Mouse (Mus musculus) spleen, adult 10 weeks (tissue): ENCODE measurements around the gene Cdh3. TPM values are rescaled to one million over a fixed set of nuclear protein-coding genes. Genes with fewer than 3 reads are reported as not detected.

Source experiments
- polyA plus RNA-seq: library from polyadenylated mRNA; stranded (reverse); fragments of 350-450 nt; fragmentation: Illumina TruSeq; extraction: RNeasy Lipid Tissue Mini Kit (QIAGEN cat#74804); gene quantifications from one replicate; pipeline ENCODE4 v1.2.3, GENCODE M21; 2015; ENCODE audit warnings: low replicate concordance; ENCODE audit not compliant: insufficient read depth

The Cdh3 gene
- polyA plus RNA-seq, result 0.97 TPM

DNA sequence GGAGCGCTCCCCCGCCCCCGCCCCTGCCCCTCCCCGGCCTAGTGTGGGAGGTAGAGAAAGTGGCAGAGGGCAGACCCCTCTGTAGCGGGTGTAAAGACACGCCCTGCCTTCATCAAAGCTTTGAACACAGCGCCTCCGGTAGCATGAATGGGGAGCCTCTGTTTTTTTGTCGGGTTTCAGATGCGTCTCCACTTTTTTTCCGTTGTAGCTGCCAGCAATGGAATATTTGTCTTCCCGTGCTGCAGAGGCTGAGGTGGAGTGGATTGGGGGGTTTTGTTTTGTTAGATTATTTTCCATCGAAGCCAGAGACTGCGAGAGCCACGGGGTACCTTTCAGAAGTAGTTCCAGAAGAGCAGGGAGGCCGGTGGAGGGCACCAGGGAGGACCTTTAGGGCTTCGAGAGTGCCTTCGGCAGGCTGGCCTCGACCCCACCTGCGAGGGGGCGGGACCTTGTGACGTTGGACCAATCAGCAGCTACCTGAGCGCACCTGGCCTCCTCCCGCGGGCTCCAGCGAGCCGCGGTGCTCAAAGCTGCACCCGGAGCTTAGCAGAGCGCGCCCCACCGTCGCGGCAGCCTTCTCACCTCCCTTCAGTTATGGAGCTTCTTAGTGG lies at the start of gene Cdh3:
Cdh3 (plus strand) TSS at position 527 of the 611 bp plus-strand sequence.

DNA sequence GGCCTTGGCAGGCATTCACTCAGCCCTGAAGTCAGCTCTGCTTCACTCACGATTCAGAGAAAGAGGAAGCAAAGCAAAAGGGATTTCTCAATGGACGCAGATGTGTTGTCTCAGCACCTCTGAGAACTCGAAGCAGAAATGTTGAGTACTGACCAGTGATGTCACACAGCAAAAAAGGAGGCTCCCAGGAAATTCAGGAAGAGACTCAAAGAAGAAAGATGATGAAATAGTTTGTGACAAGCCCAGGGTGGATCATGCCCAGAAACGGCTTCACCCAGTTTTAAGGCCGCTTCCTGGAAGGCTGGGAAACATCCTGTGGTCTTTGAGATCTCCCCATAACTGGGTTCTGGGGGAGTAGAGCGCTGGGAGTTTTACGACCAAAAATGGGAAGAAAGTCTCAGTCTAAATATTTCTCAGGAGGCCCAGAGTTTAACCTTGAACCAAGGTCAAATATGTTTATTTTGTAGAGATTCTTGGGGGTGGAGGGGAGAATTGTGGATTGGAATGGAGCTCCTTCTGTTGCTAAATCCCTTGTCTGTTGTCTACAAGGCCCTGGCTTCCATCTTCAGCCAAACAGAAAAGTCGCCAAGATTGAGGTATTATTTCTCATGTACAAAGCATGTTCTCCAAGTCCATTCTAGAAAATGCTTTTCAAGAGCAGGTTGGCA lies 10.5 kb upstream of the Cdh3 start, which contains the start of gene 6030452D12Rik:
6030452D12Rik (plus strand) TSS at position 505 of the 668 bp plus-strand sequence.

DNA sequence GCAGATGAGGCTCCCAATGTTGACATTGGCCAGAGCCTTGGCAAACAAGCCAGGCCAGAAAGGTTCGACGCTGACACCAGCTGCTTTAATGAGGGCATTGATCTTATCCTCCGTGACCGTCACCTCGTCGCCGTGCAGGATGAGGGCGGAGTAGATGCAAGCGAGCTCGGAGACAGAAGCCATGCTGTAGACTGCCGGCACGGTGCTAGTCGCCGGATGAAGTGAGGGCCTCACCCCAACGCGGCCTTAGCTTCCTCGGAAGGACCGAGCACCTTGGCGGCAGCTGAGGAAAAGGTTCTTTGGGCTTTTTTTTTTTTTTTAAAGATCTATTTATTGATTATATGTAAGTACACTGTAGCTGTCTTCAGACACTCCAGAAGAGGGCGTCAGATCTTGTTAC lies 62.5 kb downstream of the Cdh3 start, which contains the start of gene Gm10073:
Gm10073 (minus strand) TSS at position 294 of the 400 bp plus-strand sequence.

DNA sequence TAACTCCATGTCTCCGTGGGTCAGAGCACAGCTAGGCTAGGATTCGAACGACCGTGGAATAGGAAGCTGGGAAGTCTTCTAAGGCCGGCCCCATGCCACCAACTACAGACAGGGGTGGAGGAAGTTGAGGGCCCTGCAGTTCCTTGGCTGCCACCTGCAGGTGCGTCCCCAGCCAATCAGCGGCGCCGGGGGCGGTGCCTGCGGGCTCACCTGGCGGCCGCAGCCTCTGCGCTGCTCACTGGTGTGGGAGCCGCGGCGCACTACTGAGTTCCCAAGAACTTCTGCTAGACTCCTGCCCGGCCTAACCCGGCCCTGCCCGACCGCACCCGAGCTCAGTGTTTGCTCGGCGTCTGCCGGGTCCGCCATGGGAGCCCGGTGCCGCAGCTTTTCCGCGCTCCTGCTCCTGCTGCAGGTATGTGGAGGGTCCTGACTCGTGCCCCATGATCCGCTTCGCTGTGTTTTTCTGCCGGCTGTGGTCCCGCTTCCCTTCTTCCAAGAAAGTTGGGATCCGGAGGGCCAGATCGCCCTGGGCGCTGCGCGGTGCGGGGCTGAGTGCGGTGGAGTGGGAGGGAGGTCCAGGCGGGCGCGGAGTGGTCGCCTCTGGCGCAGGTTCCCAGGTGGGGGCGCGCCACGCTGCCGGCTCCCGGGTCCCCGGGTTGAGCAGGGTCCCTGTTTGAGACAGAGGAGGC lies 92.6 kb downstream of the Cdh3 start, which contains the start of gene Cdh1:
Cdh1 (plus strand) TSS at position 221 of the 689 bp plus-strand sequence.

Other genes with a start within 250 kb of the Cdh3 start
- 0.50 TPM for gene Smpd3, start 172.9 kb upstream of the Cdh3 start, polyA plus RNA-seq
- gene Zfp90, start 95.6 kb upstream of the Cdh3 start, polyA plus RNA-seq, result 23.4 TPM
- gene 6030452D12Rik, start 10.4 kb upstream of the Cdh3 start, polyA plus RNA-seq, result not detected
- gene Gm10073, start 62.6 kb downstream of the Cdh3 start, polyA plus RNA-seq, result 4.0 TPM
- gene Cdh1, start 92.5 kb downstream of the Cdh3 start, polyA plus RNA-seq, result 1.5 TPM
- 3.7 TPM for gene Tango6, start 172.2 kb downstream of the Cdh3 start, polyA plus RNA-seq